Mouse (Mus musculus): Measurements from ENCODE around the gene Mapkapk3. TPM values are rescaled to one million over a fixed set of nuclear protein-coding genes. Genes with fewer than 3 reads are reported as not detected.

The Mapkapk3 gene
- 3.2 TPM in 2 replicates for polyA plus RNA-seq (2015; fragmentation: Nextera tagmentation; extraction: Ambion mirVana)

DNA sequence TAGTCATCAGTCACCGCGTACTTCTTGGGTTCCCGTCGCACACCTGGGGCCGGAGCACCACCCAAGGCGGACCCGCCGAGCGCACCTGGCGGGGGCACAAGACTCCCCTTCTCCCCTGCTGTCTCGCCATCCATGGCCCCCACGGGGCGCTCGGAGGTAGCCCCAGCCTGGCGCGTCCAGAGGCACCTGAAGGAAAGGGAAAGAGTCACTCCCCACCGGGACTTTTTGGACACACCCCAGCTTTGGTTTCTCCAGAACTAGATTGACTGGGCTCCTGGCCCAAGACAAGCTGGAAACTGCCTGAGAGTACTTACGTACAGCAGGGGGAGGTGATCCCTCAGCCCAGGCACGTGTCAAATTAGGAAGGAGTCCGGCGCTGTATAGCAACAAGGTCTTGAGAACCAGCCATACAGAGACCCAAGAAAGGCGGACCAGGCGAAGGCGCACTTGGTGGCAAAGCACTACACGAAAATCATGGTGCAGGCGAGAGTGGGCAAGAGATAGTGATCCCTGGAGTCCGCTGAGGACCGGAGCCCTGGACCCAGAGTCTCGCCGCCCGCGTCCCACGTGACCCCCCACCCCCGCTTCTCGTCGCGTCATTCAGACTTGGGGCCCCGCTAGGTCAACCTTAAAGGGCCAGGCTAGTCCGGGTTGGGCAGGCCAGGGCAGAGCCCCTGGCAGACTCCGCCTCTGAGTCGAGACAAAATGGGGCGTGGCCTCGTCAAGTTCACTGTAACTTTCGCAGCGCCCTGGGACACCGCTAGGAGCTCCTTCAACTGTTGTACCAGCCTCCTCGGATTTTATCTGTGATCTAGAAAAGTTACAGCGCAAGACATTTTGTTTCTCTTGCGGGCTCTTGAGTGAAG, at the start of gene Mapkapk3:
Mapkapk3 (minus strand) TSS at position 667 of the 866 bp plus-strand sequence.
- Histone ChIP-seq H3K27me3 (replicated peaks; ENCODE audit: control insufficient read depth, insufficient read depth, low read length) (0 out of 2 replicates have a peak, but pooled peaks cover 3% of the 10 kb centered on the region), H3K4me2 (ENCODE audit: low read length) (peak within 1 kb of the TSS; percentile 60), H3K36me3 (ENCODE audit: control insufficient read depth, insufficient read depth, low read length) (no peaks in the 10 kb centered on the region), H3K4me3 (ENCODE audit: low read length) (peak within 1 kb of the TSS; percentile 42), H3K9ac (ENCODE audit: low read depth, low read length) (peak within 1 kb of the TSS; percentile 55), H3K27ac (ENCODE audit: low read depth, low read length) (no peak within 1 kb of the TSS), H3K9me3 (ENCODE audit: control insufficient read depth, low read length) (no peaks in the 10 kb centered on the region), H3K4me1 (ENCODE audit: control insufficient read depth, insufficient read depth, low read depth, low read length) (peaks cover 10% of the 10 kb centered on the region; the same call in 1 of the 2 replicates)
- WGBS, result 4% methylated on average over 46 of the region's 49 CpGs
- peak; percentile 77 for ATAC-seq

DNA sequence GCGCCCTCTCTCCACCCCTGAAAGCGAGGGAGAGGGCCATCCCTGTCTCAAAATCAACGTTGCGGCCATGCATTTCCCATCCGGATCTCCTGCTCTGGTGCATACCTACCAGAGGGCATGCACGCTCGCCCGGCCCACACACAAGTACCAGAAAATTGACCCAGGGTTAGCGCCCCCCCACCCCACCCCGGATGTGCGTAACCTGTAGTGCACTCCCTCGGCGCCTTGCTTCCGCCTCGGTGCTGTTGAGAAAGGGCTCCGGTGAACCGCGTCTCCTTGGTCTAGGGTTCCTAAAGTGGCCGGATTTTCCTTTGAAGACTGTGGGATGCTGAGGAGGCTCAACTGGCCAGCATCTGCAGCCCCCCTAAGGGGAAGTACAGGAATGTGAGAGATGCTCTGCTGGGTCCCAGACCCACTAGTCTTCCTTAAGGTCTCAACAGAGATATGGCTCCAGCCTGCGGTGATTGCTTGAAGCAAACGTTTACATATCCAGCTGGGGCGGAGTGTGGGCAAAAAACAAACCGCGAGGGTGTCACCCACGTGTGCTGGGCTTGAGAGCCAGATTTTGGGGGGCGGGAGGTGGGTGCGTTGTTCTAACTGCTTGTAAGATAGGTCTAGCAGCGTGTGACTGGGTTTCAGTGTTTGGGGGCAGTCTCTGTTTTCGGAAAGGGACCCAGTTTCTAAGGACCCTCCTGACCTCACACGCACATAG, 48.7 kb upstream of the Mapkapk3 start, which contains the start of gene Hemk1:
Hemk1 (minus strand) TSS at position 179 of the 712 bp plus-strand sequence.
- Histone ChIP-seq H3K4me2 (ENCODE audit: low read length) (peak within 1 kb of the TSS; percentile 92), H3K4me1 (ENCODE audit: control insufficient read depth, insufficient read depth, low read depth, low read length) (peaks cover 29% of the 10 kb centered on the region), H3K4me3 (ENCODE audit: low read length) (peak within 1 kb of the TSS; percentile 63), H3K9ac (ENCODE audit: low read depth, low read length) (peak within 1 kb of the TSS; percentile 80), H3K27ac (ENCODE audit: low read depth, low read length) (peak within 1 kb of the TSS; percentile 73), H3K9me3 (ENCODE audit: control insufficient read depth, low read length) (no peaks in the 10 kb centered on the region), H3K27me3 (replicated peaks; ENCODE audit: control insufficient read depth, insufficient read depth, low read length) (no peaks in the 10 kb centered on the region), H3K36me3 (ENCODE audit: control insufficient read depth, insufficient read depth, low read length) (no peaks in the 10 kb centered on the region)
- peak; percentile 77 for ATAC-seq
- WGBS, result 5% methylated on average over 30 of the region's 30 CpGs

DNA sequence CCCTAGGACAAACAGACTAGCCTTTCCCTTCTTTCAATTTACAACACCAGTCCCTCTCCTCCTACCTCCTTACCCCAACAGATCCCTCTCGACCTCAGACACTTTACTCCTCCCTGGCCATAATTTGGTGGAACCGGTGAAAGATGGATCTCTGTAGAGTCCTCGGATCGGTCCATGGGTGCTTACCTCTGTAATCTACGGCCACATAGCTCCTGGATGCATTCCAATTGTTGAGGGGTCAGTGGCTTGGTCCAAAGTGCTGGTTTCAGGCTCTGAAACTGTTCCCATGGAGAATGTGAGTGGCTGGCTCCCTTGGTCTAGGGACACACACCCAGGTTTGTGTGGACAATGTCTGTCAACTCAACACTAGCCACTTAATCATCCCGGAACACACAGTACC, 46.7 kb upstream of the Mapkapk3 start:
- ATAC-seq, result no peak
- Histone ChIP-seq H3K9ac (ENCODE audit: low read depth, low read length) (no peak overlapping the region), H3K4me2 (ENCODE audit: low read length) (no peak overlapping the region), H3K36me3 (ENCODE audit: control insufficient read depth, insufficient read depth, low read length) (peaks cover 5% of the 10 kb centered on the region; the same call in 1 of the 2 replicates), H3K9me3 (ENCODE audit: control insufficient read depth, low read length) (no peaks in the 10 kb centered on the region), H3K27ac (ENCODE audit: low read depth, low read length) (no peak overlapping the region), H3K27me3 (replicated peaks; ENCODE audit: control insufficient read depth, insufficient read depth, low read length) (no peaks in the 10 kb centered on the region), H3K4me3 (ENCODE audit: low read length) (no peak overlapping the region), H3K4me1 (ENCODE audit: control insufficient read depth, insufficient read depth, low read depth, low read length) (peaks cover 26% of the 10 kb centered on the region)
- WGBS, result 88% methylated on average over 6 of the region's 6 CpGs

DNA sequence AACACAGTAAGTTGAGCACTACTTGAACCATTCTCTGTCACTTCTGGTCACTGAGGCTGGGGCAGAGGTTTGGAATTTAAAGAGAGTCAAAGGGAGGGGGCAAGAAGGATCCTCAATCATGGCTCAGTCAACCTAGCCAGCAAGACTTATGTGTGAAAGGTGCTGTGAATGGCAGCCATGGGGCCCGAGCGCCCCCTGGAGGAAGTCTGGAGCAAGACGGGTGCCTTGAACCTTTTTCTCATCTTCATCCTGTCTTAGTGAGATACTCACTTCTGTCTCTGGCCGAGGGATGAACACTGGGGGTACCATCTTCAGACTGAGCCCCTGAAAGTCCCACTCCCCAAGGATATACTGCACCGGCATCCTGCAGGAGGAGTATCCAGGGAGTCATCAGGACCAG, 46.2 kb upstream of the Mapkapk3 start:
- Histone ChIP-seq H3K27ac (ENCODE audit: low read depth, low read length) (no peak overlapping the region), H3K9ac (ENCODE audit: low read depth, low read length) (no peak overlapping the region), H3K4me2 (ENCODE audit: low read length) (no peak overlapping the region), H3K9me3 (ENCODE audit: control insufficient read depth, low read length) (no peaks in the 10 kb centered on the region), H3K36me3 (ENCODE audit: control insufficient read depth, insufficient read depth, low read length) (peaks cover 5% of the 10 kb centered on the region; the same call in 1 of the 2 replicates), H3K27me3 (replicated peaks; ENCODE audit: control insufficient read depth, insufficient read depth, low read length) (no peaks in the 10 kb centered on the region), H3K4me1 (ENCODE audit: control insufficient read depth, insufficient read depth, low read depth, low read length) (peaks cover 21% of the 10 kb centered on the region), H3K4me3 (ENCODE audit: low read length) (no peak overlapping the region)
- no peak for ATAC-seq
- WGBS, result 18% methylated on average over 5 of the region's 5 CpGs

DNA sequence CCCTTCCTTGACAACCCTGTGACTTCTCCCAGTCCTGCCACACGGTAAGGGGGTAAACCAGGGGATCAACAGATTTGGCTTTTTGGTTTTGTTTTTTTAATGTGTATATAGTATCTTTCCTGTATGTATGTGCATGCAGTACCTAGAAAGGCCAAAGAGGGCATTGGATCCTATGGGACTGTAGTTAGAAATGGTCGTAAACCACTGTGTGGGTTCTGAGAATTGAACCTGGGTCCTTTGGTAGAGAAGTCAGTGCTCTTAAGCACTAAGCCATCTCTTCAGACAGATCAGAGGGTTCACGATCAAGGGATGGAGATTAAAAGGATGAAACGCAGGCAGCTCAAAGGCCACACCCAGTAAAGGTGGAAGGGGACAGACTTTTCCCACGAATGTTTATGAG, 45.4 kb upstream of the Mapkapk3 start:
- Histone ChIP-seq H3K9ac (ENCODE audit: low read depth, low read length) (no peak overlapping the region), H3K36me3 (ENCODE audit: control insufficient read depth, insufficient read depth, low read length) (peaks cover 5% of the 10 kb centered on the region; the same call in 1 of the 2 replicates), H3K27ac (ENCODE audit: low read depth, low read length) (no peak overlapping the region), H3K4me2 (ENCODE audit: low read length) (no peak overlapping the region), H3K4me1 (ENCODE audit: control insufficient read depth, insufficient read depth, low read depth, low read length) (peaks cover 20% of the 10 kb centered on the region), H3K4me3 (ENCODE audit: low read length) (no peak overlapping the region), H3K27me3 (replicated peaks; ENCODE audit: control insufficient read depth, insufficient read depth, low read length) (no peaks in the 10 kb centered on the region), H3K9me3 (ENCODE audit: control insufficient read depth, low read length) (no peaks in the 10 kb centered on the region)
- WGBS, result 94% methylated on average over 5 of the region's 5 CpGs
- ATAC-seq, result no peak

DNA sequence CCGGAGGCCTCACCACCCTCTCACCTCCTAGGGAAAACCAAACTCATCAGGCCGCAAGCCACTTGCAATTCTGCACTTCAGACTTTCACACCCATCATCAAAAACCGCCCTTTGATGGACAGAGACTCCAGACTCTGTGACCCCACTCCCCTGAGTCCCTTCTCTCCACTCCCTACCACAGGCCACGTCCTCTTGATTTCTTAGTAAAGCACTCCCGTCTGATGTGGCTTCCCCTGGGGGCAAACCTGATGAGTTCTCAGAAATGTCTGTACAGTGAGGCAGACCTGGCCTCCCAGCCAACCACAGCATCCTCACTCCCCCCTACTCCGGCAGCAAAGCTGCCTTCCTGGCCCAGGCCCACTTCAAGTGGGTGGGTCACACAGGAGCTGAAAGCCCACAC, 44.7 kb upstream of the Mapkapk3 start:
- Histone ChIP-seq H3K27me3 (replicated peaks; ENCODE audit: control insufficient read depth, insufficient read depth, low read length) (no peaks in the 10 kb centered on the region), H3K4me3 (ENCODE audit: low read length) (no peak overlapping the region), H3K36me3 (ENCODE audit: control insufficient read depth, insufficient read depth, low read length) (peaks cover 5% of the 10 kb centered on the region; the same call in 1 of the 2 replicates), H3K9ac (ENCODE audit: low read depth, low read length) (no peak overlapping the region), H3K4me1 (ENCODE audit: control insufficient read depth, insufficient read depth, low read depth, low read length) (peaks cover 14% of the 10 kb centered on the region), H3K9me3 (ENCODE audit: control insufficient read depth, low read length) (no peaks in the 10 kb centered on the region), H3K4me2 (ENCODE audit: low read length) (no peak overlapping the region), H3K27ac (ENCODE audit: low read depth, low read length) (no peak overlapping the region)
- ATAC-seq, result no peak
- 96% methylated on average over 6 of the region's 6 CpGs for WGBS

DNA sequence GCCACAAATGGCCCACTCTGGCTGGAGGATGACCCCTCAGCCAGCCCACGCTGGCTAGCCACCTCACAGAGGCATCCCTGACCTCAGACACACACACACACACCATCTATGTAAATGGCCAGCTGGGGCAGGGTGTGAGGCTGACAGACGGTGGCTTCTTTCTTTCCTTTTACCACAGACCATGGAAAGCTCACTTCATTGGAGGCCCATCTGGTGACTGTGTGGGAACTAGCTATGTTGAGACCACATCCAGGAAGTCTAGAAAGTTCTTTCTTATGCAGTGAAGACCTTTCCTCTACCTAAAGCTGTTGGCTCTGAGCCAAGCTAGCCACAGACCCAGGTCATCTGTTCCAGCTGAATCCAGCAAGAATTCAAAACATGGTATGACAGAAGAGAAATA, 44.0 kb upstream of the Mapkapk3 start:
- no peak for ATAC-seq
- Histone ChIP-seq H3K27ac (ENCODE audit: low read depth, low read length) (no peak overlapping the region), H3K4me1 (ENCODE audit: control insufficient read depth, insufficient read depth, low read depth, low read length) (peaks cover 9% of the 10 kb centered on the region), H3K4me3 (ENCODE audit: low read length) (no peak overlapping the region), H3K36me3 (ENCODE audit: control insufficient read depth, insufficient read depth, low read length) (peaks cover 7% of the 10 kb centered on the region; the same call in 1 of the 2 replicates), H3K9ac (ENCODE audit: low read depth, low read length) (no peak overlapping the region), H3K4me2 (ENCODE audit: low read length) (no peak overlapping the region), H3K9me3 (ENCODE audit: control insufficient read depth, low read length) (no peaks in the 10 kb centered on the region), H3K27me3 (replicated peaks; ENCODE audit: control insufficient read depth, insufficient read depth, low read length) (no peaks in the 10 kb centered on the region)
- 78% methylated on average over 2 of the region's 2 CpGs for WGBS

DNA sequence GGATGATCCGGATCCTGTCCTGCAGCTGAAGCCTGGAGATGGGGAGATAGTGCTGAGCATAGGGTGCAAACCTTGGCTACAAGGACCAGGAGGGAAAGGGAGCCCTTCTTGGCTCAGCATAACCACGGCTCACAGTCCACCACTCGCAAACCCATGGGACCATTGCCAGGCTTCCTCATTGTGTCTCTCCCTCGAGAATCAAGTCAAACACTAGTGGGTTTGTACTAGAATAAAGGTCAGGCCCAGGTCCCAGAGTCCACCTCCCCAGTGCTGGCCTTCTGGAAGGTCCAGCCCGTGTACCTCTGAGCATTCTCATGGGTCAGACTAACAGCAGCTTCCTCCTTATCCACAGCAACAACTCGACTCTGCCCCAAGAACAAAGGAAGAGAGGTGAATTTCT, 41.1 kb upstream of the Mapkapk3 start:
- Histone ChIP-seq H3K9me3 (ENCODE audit: control insufficient read depth, low read length) (no peaks in the 10 kb centered on the region), H3K4me2 (ENCODE audit: low read length) (no peak overlapping the region), H3K4me3 (ENCODE audit: low read length) (no peak overlapping the region), H3K4me1 (ENCODE audit: control insufficient read depth, insufficient read depth, low read depth, low read length) (no peaks in the 10 kb centered on the region), H3K9ac (ENCODE audit: low read depth, low read length) (no peak overlapping the region), H3K27me3 (replicated peaks; ENCODE audit: control insufficient read depth, insufficient read depth, low read length) (no peaks in the 10 kb centered on the region), H3K27ac (ENCODE audit: low read depth, low read length) (no peak overlapping the region), H3K36me3 (ENCODE audit: control insufficient read depth, insufficient read depth, low read length) (peaks cover 7% of the 10 kb centered on the region; the same call in 1 of the 2 replicates)
- no peak for ATAC-seq
- WGBS, result 80% methylated on average over 6 of the region's 6 CpGs
